Mouse (Mus musculus) limb, embryonic 15.5 days (tissue): ENCODE results near the gene Polr3gl. TPM values are rescaled to one million over a fixed set of nuclear protein-coding genes. Genes with fewer than 3 reads are reported as not detected.
A peak's percentile ranks its signal among the peaks of the same experiment; 100 is the strongest.

Experiments
- ATAC-seq: fragments of 200-750 bp; cut with Nextera tagmentation; 2 replicates; pipeline ENCODE4 v1.8.0; 2017; ENCODE audit warnings: low read depth, moderate TSS enrichment; ENCODE audit not compliant: insufficient number of reproducible peaks, low FRiP score, low TSS enrichment
- H3K27ac ChIP-seq: fragments of 300-500 bp; sonication (generic); 2 replicates; pipeline ENCODE4 v1.5.1; 2015; ENCODE audit warnings: moderate library complexity, mild to moderate bottlenecking, inconsistent platforms
- H3K27me3 ChIP-seq: fragments of 300-500 bp; sonication (generic); 2 replicates; pipeline ENCODE4 v1.6.1; 2015; ENCODE audit warnings: inconsistent platforms
- H3K36me3 ChIP-seq: fragments of 300-500 bp; sonication (generic); 2 replicates; pipeline ENCODE4 v1.6.1; 2015; ENCODE audit warnings: inconsistent platforms
- H3K4me1 ChIP-seq: fragments of 300-500 bp; sonication (generic); 2 replicates; pipeline ENCODE4 v1.6.1; 2015; ENCODE audit warnings: inconsistent platforms
- H3K4me2 ChIP-seq: fragments of 300-500 bp; sonication (generic); 2 replicates; pipeline ENCODE4 v1.6.1; 2015; ENCODE audit warnings: mild to moderate bottlenecking, inconsistent platforms
- H3K4me3 ChIP-seq: fragments of 300-500 bp; sonication (generic); 2 replicates; pipeline ENCODE4 v1.5.1; 2015; ENCODE audit warnings: mild to moderate bottlenecking, inconsistent platforms
- H3K9ac ChIP-seq: fragments of 300-500 bp; sonication (generic); 2 replicates; pipeline ENCODE4 v1.6.1; 2015; ENCODE audit warnings: inconsistent platforms
- H3K9me3 ChIP-seq: fragments of 300-500 bp; sonication (generic); 2 replicates; pipeline ENCODE4 v1.6.1; 2016; ENCODE audit warnings: inconsistent platforms
- WGBS: fragments of 180-500 bp; shearing (Covaris S2); methylation state at CpG from one replicate; pipeline ENCODE4 v1.1.7; 2015; 5-methylcytosine and 5-hydroxymethylcytosine counted together
- polyA plus RNA-seq: library from polyadenylated mRNA; unstranded; fragments of >200 nt; fragmentation: Nextera tagmentation; extraction: Ambion mirVana; gene quantifications from 2 replicates; pipeline ENCODE4 v1.2.1, GENCODE M21; 2015

Gene Polr3gl
- polyA plus RNA-seq, 1 experiment from 2014 or later = 38.9 TPM

DNA sequence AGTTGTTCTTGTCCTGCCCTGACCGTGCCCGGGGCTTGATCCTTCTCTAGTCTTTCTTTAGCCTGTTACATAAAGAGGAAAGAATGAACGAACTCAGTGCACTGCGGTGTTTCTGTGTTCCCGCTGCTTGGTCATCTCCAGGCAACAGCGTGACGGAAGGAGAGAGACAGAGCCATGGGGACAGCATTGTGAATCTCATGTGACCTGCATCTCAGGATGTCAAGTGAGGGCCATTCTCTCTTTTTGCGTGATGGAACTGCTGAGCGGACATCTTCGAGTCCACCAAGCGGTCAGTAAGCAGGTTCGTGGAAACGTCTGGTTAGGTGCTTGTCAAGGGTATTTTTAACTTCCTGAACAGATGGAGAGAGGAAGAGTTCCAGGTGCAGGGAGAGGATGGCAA is 24.5 kb downstream of the Polr3gl start:
- H3K9ac ChIP-seq = no peak overlapping the region
- H3K4me1 ChIP-seq = peaks cover 3% of the 10 kb centered on the region
- 89% methylated on average over 13 of the region's 13 CpGs for WGBS
- no peak overlapping the region for H3K4me3 ChIP-seq
- H3K27ac ChIP-seq = no peak overlapping the region
- no peaks in the 10 kb centered on the region for H3K9me3 ChIP-seq
- no peak overlapping the region for H3K4me2 ChIP-seq
- ATAC-seq = no peak
- no peaks in the 10 kb centered on the region for H3K36me3 ChIP-seq
- H3K27me3 ChIP-seq = no peaks in the 10 kb centered on the region

DNA sequence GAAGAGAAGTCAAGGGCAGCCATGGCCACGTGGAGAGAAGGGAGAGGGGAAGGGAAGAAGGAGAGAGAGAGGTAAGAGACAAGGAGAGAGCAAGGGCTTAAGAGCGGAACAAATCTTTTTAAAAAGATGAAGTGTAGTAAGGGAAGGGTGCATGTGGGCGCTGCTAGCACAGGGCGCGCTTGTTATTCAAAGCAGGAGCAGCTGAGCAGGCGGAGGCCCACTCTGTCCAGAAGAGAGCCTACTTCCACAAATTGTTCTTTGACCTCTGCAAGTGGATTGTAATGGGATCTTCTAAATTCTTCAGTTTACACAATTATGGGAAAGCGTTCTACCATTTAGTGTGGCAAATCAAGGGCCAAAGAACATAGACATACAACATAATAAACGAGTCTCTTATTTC is 25.4 kb downstream of the Polr3gl start:
- peak overlapping the region; percentile 50; the same call in 1 of the 2 replicates for H3K27ac ChIP-seq
- no peaks in the 10 kb centered on the region for H3K36me3 ChIP-seq
- H3K27me3 ChIP-seq = no peaks in the 10 kb centered on the region
- H3K9ac ChIP-seq = no peak overlapping the region
- peaks cover 11% of the 10 kb centered on the region for H3K4me1 ChIP-seq
- H3K9me3 ChIP-seq = no peaks in the 10 kb centered on the region
- 74% methylated on average over 8 of the region's 8 CpGs for WGBS
- no peak overlapping the region for H3K4me2 ChIP-seq
- ATAC-seq = no peak
- no peak overlapping the region for H3K4me3 ChIP-seq

DNA sequence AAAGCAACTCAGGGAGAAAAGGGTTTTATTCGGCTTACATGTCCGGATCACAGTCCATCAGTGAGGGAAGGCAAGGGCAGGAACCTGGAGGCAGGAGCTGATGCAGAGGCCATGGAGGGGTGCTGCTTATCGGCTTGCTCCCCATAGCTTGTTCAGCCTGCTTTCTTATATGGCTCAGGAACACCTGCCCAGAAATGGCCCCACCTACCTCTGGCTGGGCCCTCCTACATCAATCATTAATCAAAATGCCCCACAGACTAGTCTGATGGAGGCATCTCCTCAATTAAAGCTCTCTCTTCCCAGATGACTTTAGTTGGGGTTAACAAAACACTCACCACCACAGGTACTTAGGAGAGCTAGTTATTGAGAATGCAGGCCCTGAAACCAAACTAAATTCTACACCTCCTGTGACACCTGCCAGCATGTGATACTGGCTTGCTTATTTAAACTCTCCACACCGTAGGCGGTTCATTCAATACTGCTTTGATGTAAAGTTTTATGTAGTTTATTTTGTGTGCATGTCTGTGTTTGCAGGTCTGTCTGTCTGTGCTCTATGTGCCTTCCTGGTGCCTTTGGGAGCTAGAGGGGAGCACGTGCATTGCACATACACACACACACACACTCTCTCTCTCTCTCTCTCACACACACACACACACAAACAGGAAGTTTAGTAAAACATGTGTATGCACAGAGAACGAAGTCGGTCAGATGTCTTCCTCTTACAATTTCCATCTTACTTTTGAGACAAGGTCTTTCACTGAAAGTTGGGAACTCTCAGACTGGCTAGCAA is 27.1 kb downstream of the Polr3gl start:
- Histone ChIP-seq H3K27ac (no peak overlapping the region), H3K4me2 (no peak overlapping the region), H3K36me3 (no peaks in the 10 kb centered on the region), H3K9me3 (no peaks in the 10 kb centered on the region), H3K4me3 (no peak overlapping the region), H3K4me1 (peaks cover 17% of the 10 kb centered on the region), H3K9ac (no peak overlapping the region), H3K27me3 (no peaks in the 10 kb centered on the region)
- WGBS = 74% methylated on average over 8 of the region's 8 CpGs
- ATAC-seq = no peak

DNA sequence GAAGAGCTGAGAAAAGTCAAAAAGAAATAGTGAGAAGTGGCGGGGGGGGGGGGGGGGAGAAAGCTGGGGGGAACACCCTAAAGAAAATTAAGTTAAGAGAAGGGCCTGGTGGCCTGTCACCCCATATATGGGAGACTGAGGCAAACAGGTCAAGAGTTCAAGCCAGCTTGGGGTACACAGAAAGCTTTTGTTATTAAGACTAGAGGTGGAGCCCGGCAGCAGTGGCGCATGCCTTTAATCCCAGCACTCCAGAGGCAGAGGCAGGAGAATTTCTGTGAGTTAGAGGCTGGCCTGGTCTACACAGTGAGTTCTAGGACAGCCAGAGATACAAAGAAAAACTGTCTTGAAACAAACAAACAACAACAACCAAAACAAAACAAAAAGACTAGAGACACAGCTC is 28.9 kb downstream of the Polr3gl start:
- no peaks in the 10 kb centered on the region for H3K27me3 ChIP-seq
- H3K36me3 ChIP-seq = peaks cover 14% of the 10 kb centered on the region
- H3K4me1 ChIP-seq = peaks cover 31% of the 10 kb centered on the region
- no peak for ATAC-seq
- H3K9me3 ChIP-seq = no peaks in the 10 kb centered on the region
- H3K4me3 ChIP-seq = no peak overlapping the region
- peak overlapping the region; percentile 38; the same call in 1 of the 2 replicates for H3K27ac ChIP-seq
- H3K4me2 ChIP-seq = no peak overlapping the region
- 90% methylated on average over 2 of the region's 3 CpGs for WGBS
- no peak overlapping the region for H3K9ac ChIP-seq

DNA sequence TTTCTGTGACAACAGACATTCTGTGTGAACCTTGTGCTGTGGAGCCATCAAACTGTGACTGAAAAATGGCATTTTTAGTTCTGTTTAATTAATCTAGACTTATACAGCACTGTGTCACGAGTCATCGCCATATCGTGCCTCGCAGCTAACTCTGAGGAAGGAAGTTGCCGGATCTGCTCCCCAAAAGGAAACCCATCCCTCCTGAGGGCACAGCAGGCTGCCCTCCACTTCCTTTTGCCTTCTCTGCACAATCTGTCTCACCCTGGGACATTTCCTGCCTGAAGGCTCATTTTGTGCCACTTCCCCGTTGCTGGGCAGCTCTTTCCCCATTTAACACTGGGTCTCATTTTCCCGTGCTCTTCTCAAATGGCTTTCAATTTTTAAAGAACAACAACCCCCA is 29.3 kb downstream of the Polr3gl start:
- Histone ChIP-seq H3K36me3 (peaks cover 19% of the 10 kb centered on the region), H3K4me1 (peaks cover 36% of the 10 kb centered on the region), H3K4me2 (peak overlapping the region; percentile 17; the same call in 1 of the 2 replicates), H3K4me3 (no peak overlapping the region), H3K27me3 (no peaks in the 10 kb centered on the region), H3K27ac (peak overlapping the region; percentile 75), H3K9me3 (no peaks in the 10 kb centered on the region), H3K9ac (no peak overlapping the region)
- 38% methylated on average over 7 of the region's 7 CpGs for WGBS
- ATAC-seq = no peak

DNA sequence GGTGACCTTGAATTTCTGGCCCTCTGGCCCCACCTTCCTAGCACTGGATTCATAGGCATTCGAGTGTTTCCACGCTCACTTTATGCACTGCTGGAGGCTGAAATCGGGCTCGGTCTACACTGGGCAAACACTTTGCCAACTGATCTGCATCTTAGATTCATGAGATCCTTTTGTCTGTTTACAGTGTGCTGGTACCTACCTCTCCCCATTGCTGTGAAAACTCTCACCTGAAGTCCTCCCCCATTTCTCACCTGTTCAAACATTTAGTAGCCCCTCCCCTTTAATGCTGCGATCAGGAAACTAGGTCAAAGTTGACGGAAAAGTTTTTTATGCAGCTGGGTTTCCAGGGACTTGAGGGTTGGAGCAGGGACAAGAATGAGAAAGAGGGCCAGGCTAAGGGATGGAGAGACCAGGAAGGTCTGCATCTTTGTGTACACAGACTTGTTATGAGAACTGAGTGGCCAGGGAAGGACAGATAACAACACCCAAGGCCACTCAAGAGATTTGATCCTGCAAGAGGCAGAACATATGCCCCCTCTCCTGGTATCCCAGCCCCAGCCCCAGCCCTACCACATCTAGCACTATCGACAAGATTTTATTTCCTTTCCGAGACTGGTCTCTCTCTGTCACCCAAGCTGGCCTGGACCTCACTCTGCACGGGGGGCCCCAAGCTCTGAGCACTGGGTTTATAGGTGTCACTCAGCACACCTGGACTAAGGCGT is 29.9 kb downstream of the Polr3gl start:
- Histone ChIP-seq H3K9ac (no peak overlapping the region), H3K9me3 (no peaks in the 10 kb centered on the region), H3K27me3 (no peaks in the 10 kb centered on the region), H3K36me3 (peaks cover 23% of the 10 kb centered on the region), H3K4me2 (peak overlapping the region; percentile 17; the same call in 1 of the 2 replicates), H3K27ac (peak overlapping the region; percentile 75), H3K4me1 (peaks cover 40% of the 10 kb centered on the region), H3K4me3 (no peak overlapping the region)
- ATAC-seq = peak; percentile 52; the same call in 1 of the 2 replicates
- 40% methylated on average over 10 of the region's 10 CpGs for whole genome bisulfite sequencing

DNA sequence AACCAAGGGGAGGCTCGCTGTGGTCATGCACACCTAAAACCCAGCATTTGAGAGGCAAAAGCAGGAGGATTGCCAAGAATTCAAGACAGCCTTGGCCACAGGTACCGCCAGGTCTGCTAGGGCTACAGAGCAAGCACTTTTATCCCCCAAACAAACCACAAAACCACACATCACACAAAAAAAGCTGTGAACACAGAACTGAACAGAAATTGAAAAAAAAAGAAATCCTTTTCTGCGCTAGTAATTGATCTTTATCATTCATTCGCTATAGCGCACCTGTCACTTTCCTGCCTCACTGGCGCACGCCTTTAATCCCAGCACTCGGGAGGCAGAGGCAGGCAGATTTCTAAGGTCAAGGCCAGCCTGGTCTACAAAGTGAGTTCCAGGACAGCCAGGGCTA is 30.7 kb downstream of the Polr3gl start:
- Histone ChIP-seq H3K4me2 (no peak overlapping the region), H3K9ac (no peak overlapping the region), H3K27me3 (no peaks in the 10 kb centered on the region), H3K36me3 (peaks cover 23% of the 10 kb centered on the region), H3K4me1 (peaks cover 40% of the 10 kb centered on the region), H3K27ac (no peak overlapping the region), H3K4me3 (no peak overlapping the region), H3K9me3 (no peaks in the 10 kb centered on the region)
- 87% methylated on average over 8 of the region's 8 CpGs for WGBS
- ATAC-seq = no peak

DNA sequence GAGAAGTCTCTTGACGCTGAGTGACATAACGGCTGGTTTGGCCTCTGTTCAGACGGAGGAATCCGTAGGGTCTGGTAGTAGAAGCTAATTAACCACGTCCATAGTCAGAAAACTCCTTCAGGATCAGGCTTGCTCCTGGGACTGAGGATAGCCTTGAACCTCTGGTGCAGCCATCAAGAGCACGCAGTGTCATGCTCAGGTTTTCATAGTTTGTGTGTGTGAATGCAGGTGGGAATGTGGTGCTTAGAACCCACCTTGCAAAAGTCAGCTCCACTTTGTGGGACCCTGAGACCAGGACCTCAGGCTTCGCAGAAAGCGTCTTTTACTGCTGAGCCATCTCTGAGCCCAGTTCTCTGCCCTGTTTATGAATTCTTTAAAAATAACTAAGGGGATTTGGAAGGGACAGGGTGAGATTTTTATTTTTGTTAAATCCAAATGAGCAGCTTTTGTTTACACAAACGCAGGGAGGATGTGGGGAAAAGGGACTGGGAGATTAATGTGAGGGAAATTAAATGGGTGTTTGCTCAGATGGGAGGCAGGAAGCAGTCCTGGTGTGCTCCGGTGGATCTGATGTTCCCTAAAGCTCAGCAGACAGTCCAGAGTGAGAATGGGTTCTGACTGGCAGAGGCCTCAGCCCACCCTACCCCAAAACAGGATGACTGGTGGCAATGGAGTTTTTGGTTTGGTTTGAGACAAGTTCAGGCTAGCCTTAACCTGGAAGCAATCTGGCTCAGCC is 31.9 kb downstream of the Polr3gl start:
- ATAC-seq = no peak
- Histone ChIP-seq H3K9me3 (no peaks in the 10 kb centered on the region), H3K27me3 (no peaks in the 10 kb centered on the region), H3K27ac (peak overlapping the region; percentile 57), H3K4me3 (no peak overlapping the region), H3K36me3 (peaks cover 23% of the 10 kb centered on the region), H3K9ac (no peak overlapping the region), H3K4me2 (no peak overlapping the region), H3K4me1 (peaks cover 42% of the 10 kb centered on the region)
- WGBS = 56% methylated on average over 10 of the region's 10 CpGs

DNA sequence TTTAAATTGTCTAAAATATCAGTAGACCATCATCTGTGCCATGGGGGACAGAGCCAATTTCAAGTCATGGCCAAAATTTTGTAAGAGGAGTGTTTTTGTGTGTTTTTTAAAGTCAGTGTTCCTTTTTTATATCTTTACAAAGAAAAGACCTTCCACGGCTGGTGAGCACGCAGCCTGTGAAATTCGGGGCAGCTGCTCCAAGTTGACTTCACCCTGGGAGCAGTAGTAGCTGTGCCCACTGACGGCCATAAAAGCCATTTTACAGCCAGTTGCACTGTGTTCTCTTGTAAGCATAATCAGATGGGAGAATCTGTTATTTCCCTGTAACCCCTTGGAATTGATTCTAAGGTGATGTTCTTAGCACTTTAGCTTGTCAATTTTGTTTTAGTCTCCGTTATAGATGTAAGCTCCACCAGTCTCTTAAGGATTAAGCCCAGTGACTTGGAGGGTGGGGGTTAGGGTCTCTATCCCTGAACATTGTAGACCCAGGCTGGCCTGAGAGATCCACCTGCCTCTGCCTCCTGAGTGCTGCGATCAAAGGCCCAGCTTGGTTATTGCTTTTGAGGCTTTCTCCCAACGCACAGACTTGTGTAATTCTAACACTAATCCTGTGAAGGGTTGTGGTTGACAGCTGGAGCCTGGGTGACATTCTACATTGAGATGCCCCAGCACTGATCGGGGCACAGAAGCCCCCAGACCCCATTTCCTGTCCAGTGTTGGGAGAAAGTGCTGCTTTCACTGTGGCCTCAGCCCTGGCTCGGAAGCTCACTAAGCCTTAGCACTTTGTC is 32.9 kb downstream of the Polr3gl start:
- Histone ChIP-seq H3K4me3 (peak overlapping the region; percentile 59), H3K4me2 (peak overlapping the region; percentile 67), H3K9ac (no peak overlapping the region), H3K9me3 (no peaks in the 10 kb centered on the region), H3K36me3 (peaks cover 23% of the 10 kb centered on the region), H3K4me1 (peaks cover 49% of the 10 kb centered on the region), H3K27ac (peak overlapping the region; percentile 57), H3K27me3 (no peaks in the 10 kb centered on the region)
- 73% methylated on average over 9 of the region's 9 CpGs for WGBS
- no peak for ATAC-seq

DNA sequence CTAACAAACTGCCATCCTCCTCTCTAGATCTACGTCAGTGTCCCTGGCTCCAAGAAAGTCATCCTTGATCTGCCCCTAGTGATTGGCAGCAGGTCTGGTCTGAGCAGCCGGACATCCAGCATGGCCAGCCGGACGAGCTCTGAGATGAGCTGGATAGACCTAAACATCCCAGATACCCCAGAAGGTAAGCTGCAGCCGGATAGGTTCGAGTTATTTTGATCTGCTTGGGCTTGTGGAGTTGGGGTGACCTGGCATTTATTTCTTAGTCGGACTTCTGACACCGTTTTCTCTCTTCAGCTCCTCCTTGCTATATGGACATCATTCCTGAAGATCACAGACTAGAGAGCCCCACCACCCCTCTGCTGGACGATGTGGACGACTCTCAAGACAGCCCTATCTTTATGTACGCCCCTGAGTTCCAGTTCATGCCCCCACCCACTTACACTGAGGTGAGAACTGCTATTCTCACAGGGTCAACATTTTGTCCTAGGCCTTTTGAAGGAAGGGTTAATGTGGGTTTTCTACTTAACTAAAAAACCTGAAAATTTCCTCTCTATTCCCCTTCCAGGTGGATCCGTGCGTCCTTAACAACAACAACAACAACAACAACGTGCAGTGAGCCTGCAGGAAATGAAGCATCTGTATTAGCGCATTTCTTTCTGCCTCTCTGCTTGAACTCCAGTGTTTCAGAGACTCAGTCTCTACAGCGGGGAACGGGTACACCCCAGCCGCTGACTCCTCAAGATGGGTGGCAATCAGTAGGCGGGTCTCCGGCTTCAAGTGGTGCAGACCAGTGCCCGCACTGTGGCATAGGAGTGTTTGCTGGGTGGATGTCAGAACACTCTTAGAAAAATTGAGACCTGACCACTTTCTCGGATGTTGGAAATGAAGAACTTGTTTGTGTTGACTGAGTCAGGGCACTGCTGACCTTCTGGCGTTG is 33.8 kb downstream of the Polr3gl start:
- Histone ChIP-seq H3K9me3 (no peaks in the 10 kb centered on the region), H3K27ac (peak overlapping the region; percentile 38; the same call in 1 of the 2 replicates), H3K4me3 (peak overlapping the region; percentile 59), H3K27me3 (no peaks in the 10 kb centered on the region), H3K4me1 (peaks cover 57% of the 10 kb centered on the region), H3K36me3 (peaks cover 23% of the 10 kb centered on the region), H3K4me2 (peak overlapping the region; percentile 67), H3K9ac (peak overlapping the region; percentile 3; the same call in 1 of the 2 replicates)
- no peak for ATAC-seq
- 81% methylated on average over 23 of the region's 23 CpGs for WGBS
